Mouse (Mus musculus): ENCODE results near the gene Gramd1b. TPM values are rescaled to one million over a fixed set of nuclear protein-coding genes. Genes with fewer than 3 reads are reported as not detected.

Gene Gramd1b
- polyA plus RNA-seq, 1 experiment, result 79.8 TPM

DNA sequence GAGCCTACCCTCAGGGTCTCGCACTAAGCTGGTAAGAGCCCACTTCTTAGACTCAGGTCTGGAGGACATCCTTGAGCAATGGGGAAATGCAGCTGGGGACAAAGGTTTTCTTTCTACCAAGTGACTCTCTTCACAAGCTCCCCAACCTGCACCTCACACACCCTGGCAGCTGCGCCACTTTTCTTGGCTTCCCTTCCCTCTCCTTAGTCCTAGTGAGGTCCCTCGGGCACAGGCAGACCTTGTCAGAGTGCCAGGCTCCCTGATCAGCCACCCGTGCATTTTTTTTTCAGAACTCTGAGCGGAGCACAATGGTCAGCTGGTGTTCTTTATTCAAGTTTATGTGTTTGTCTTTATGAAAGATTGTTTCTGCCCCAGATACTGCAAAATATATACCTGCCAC is 194.5 kb downstream of the Gramd1b start:
- no peak for DNase-seq (ENCODE audit: low read depth)

- DNase-seq (ENCODE audit: low read depth), result no peak
These were observed 196.6 kb downstream of the Gramd1b start for GRCm38 (mm10) chr9:40334617-40335016.

- DNase-seq (ENCODE audit: low read depth), result no peak
These were observed 197.4 kb downstream of the Gramd1b start for GRCm38 (mm10) chr9:40333649-40334396.

GRCm38 (mm10) chr9:40332731-40333648 is 198.2 kb downstream of the Gramd1b start:
- no peak for DNase-seq (ENCODE audit: low read depth)

DNA sequence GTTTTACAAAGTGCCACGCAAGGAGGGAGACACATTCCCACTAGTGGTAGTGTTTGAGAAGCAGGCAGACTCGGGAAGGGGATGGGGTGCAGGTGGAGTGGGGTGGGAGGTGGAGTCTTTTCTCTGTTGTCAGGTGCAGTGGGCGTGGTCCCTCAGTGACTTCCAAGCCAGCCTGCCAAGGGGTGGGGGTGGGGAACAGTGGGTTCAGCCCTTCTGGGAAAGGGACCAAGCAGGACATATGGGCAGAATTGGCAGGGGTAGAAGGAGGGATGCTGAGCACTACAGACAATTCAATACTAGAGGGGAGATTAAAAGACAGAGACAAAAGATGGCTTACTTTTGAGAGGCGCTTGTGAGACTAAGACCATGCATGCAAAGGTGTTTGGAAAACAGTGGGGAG is 198.9 kb downstream of the Gramd1b start:
- DNase-seq (ENCODE audit: low read depth), result no peak

DNA sequence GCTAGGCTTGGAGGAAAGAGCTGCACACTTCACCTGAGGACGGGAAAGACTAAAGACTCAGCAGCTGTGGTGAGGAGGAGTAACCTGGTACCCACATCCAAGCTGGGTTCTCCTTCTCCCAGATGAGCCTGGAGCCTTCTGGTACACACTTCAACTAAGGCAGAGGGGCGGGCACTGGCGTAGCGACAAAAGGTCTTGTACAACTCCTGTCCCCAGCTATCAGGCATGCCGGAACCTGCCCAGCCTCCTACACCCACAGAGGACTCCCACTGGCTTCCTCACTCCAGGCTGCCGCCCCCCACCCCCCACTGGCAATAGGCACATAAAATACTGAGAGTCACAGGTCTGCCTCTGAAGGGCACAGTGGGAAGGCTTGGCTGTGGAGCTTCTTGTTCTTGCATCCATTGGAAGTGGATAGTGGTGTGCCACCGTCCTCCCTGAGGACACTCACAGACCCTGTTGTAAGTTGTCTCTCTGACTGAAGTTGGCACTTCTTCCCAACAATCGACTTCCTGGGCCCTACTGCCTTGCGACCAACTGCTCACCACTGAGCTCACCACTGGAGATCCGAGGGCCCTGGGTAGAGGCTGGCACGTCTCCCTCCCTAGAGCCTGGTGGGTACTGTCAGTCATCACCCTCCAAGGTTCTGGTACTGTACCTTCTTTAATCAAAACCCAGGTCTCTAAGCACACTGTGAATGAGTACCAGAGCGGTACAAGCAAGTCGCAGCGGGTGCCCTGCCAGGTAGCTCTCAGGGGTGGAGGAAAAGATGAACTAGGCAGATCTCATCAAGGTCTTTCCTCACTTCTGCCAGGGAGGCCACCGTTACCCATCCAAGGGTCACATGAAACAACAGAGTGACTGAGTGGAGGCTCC is 199.5 kb downstream of the Gramd1b start:
- DNase-seq (ENCODE audit: low read depth), result no peak

DNA sequence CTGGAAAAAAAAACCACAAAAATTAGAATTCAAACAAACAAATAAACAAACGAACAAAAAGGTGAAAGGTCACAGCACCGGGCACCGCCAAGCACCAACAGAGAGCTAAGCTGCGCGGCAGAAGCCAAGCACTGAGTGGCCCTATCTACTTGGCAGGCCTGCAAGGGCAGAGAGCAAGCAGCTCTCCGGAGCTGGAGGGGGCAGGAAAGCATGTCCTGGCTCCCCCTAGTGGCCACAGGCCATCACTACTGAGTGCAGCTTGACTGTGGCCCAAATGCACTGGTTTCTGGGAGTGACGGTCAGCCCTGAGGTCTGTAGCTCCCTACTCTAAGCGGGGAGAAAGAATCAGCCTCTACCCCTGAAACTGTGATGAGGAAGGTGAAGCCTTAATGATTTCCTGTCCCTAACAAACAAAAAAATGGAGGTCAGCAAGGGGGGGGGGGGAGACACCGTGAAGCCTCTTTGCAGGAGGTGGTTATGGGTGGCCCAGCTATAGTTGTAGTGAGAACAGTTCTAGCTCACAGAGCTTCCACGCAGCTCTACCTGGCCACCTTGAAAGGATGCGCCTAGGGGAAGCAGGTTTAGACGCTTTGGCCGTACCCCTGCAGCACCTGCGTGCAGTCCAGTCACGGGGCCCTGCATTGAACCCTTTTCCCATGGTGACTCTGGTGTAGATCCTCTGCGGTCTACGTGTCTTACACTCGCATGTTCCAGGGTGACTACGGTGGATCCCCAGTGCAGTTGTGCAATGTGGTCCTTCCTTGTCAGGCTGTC is 200.4 kb downstream of the Gramd1b start:
- no peak for DNase-seq (ENCODE audit: low read depth)

DNA sequence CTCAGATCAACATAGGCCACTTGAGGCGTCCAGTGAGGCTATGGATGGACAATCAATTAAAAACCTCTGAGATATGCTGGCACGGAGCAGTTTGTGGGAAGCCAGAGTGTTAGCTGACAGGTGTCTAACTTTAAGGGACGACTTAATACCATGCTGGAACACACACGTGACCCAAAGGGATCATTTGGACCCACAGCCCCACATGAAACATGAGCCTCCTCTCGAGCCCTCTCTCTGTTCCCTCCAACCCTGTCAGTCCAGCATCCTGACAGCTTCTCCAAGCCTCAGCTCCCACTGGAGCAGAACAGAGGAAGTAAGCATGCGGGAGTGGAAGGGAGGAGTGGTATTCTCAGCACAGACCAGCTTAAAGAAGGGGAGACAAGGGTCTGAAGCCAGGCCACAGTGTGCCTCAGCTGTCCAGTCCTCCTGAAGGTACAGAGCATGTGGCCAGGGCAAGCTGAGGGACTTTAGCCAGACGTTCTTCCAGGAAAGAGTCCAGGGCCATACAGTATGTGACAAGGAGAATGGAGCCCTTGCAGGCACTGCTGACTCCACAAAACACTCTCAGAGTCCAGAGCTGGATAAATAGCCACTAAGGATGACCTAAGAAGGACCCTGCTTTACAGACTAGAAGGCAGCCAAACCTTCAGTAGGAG is 204.8 kb downstream of the Gramd1b start:
- DNase-seq (ENCODE audit: low read depth), result no peak

DNA sequence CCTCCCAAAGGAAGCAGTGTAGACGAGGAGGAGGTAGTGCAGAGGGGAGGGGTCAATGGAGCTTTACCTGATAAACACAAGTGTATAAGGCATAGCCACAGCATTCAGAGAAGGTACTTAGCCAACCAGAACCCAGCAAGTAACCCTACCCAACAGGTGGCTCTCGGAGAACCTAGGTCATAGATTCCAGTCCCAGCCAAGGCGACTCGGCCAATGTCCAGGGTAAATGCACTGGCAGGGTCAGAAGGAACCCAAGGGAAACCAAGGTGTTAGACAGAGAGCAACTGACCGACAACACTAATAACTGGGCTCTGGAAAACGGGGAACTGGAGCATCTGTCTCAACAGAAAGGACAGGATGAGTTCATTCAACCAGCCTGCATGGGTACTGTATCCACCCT is 206.4 kb downstream of the Gramd1b start:
- DNase-seq (ENCODE audit: low read depth), result no peak

GRCm38 (mm10) chr9:40324232-40324792 is 206.9 kb downstream of the Gramd1b start:
- no peak for DNase-seq (ENCODE audit: low read depth)

GRCm38 (mm10) chr9:40323773-40324172 is 207.4 kb downstream of the Gramd1b start:
- no peak for DNase-seq (ENCODE audit: low read depth)

- DNase-seq (ENCODE audit: low read depth), result no peak
These were observed 208.0 kb downstream of the Gramd1b start for GRCm38 (mm10) chr9:40323171-40323570.

DNA sequence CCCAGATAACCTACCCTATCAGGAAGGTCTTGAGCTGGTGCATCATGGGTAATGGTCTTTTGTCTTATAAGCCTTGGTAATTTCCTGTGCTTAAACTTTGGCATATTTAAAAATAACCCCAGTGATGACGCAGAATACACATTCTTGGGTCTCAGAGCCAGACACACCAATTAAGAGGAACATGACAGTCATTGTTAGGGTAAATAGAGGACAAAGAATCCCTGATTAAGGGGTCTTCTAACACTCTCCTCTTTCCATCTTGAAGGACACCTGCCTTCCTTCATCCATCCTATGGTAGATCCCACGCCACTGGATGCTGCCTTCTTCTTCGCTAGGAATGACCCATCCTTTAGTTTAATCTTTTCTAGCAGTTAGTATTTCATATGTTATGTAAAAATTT is 208.8 kb downstream of the Gramd1b start:
- DNase-seq (ENCODE audit: low read depth), result no peak

- DNase-seq (ENCODE audit: low read depth), result no peak
These were observed 209.5 kb downstream of the Gramd1b start for GRCm38 (mm10) chr9:40321668-40322003.

- DNase-seq (ENCODE audit: low read depth), result no peak
These were observed 210.1 kb downstream of the Gramd1b start for GRCm38 (mm10) chr9:40320879-40321667.

DNA sequence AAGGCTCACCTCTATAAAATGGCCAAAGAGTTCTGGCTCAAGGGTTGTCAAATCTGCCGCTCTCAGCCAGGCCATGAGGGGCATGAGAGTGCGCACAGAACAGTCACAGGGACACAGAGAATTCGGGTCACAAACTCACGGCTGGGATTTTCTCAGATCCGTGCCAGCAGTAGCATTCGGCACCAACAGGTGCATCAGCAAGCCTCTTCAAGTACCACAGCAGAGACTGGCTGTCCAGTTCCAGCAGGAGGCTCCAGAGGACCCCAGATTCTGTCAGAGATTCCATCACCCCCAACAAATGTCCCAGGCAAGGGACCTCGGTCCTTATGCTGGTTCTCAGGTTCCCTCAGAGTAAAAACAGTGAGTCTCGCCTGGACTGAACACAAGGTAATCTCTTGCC is 210.8 kb downstream of the Gramd1b start:
- DNase-seq (ENCODE audit: low read depth), result no peak

- DNase-seq (ENCODE audit: low read depth), result no peak
These were observed 212.4 kb downstream of the Gramd1b start for GRCm38 (mm10) chr9:40318771-40319170.

DNA sequence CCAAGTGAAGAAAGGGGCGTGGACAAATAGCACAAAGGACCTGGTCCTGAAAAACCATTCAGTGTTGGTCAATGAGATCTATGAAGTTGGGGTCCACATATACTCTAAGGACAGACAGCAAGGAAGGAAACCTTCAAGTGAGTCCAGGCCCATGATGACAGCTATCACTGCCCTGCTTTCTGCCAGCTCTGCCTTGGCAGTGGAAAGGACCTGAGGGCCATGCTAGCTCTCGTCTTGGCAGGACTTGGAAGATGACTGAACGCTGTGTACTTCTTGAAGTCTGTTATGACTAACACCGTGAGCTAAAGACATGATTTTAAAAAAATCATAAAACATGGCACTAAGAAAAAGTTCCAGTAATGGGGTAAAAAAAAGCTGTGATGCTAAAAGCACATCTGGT is 213.4 kb downstream of the Gramd1b start:
- no peak for DNase-seq (ENCODE audit: low read depth)

DNA sequence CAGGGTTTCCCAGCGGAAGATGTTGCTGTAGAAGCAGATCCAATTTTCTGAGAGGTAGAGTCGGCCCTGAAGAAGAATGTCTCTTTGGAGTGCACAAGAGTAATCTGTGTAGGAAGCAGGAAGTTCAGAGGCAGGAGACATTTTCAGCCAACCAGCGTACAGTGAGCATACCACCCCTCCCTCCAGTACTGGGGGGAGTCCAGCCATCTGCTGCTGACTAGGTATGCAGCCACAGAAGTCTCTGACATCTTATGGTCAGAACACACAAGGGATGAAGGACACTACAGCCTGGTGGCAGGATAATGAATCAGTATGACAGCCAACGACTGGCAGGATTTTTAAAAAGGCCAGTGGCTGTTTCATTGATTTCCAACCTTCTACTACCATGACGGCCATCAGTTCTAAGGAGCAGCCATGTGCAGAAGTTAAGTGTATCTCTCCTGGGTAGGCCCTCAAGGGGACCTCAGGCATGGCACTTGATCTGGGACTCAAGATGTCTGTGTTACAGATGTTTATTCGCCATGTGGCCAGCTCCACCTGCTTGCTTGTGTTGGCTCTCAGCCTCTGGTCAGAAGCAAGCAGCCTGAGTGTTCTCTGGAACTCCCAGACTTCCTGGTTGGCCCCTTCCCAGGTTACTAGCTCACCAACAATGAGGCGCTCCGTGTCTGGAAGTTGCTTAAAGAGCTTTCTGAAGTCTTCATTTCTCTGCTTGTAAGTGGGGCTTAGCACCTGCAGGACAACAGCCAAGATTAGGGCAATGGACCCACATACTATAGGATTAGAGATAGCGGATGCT is 214.1 kb downstream of the Gramd1b start:
- DNase-seq (ENCODE audit: low read depth), result no peak
